Mouse (Mus musculus) forebrain, embryonic 14.5 days (tissue): ENCODE data around the gene Coq8a. TPM values are rescaled to one million over a fixed set of nuclear protein-coding genes. Genes with fewer than 3 reads are reported as not detected.

ENCODE experiments used
- ATAC-seq: fragments of 200-750 bp; cut with Nextera tagmentation; 2 replicates; pipeline ENCODE4 v1.8.0; 2017; ENCODE audit warnings: mild to moderate bottlenecking, moderate library complexity
- DNase-seq: peaks from one replicate; pipeline ENCODE4 v3.0.0-alpha.2; 2015; ENCODE audit warnings: low spot score
- H3K27ac ChIP-seq: fragments of 300-500 bp; sonication (generic); 2 replicates; pipeline ENCODE4 v1.5.1; 2014; ENCODE audit warnings: low read depth, mild to moderate bottlenecking, control low read depth, low read length, moderate library complexity
- H3K27me3 ChIP-seq: fragments of 300-500 bp; sonication (generic); replicated peaks from 2 replicates; pipeline ENCODE4 v1.6.1; 2014; ENCODE audit warnings: low read length, control low read depth, mixed read lengths; ENCODE audit not compliant: control insufficient read depth, insufficient read depth
- H3K36me3 ChIP-seq: fragments of 300-500 bp; sonication (generic); 2 replicates; pipeline ENCODE4 v1.6.1; 2014; ENCODE audit warnings: low read length, control low read depth; ENCODE audit not compliant: control insufficient read depth, insufficient read depth
- H3K4me1 ChIP-seq: fragments of 300-500 bp; sonication (generic); 2 replicates; pipeline ENCODE4 v1.6.1; 2014; ENCODE audit warnings: antibody characterized with exemption, low read length, control low read depth; ENCODE audit not compliant: control insufficient read depth, insufficient read depth
- H3K4me2 ChIP-seq: fragments of 300-500 bp; sonication (generic); 2 replicates; pipeline ENCODE4 v1.6.1; 2014; ENCODE audit warnings: mild to moderate bottlenecking, control low read depth, low read length
- H3K4me3 ChIP-seq: fragments of 300-500 bp; sonication (generic); 2 replicates; pipeline ENCODE4 v1.5.1; 2014; ENCODE audit warnings: low read depth, low read length, control low read depth
- H3K9ac ChIP-seq: fragments of 300-500 bp; sonication (generic); 2 replicates; pipeline ENCODE4 v1.6.1; 2014; ENCODE audit warnings: mild to moderate bottlenecking, low read length, control low read depth, moderate library complexity
- H3K9me3 ChIP-seq: fragments of 300-500 bp; sonication (generic); replicated peaks from 2 replicates; pipeline ENCODE4 v1.6.1; 2016; ENCODE audit warnings: low read length, control low read depth, mixed read lengths; ENCODE audit not compliant: control insufficient read depth
- WGBS: fragments of 180-500 bp; shearing (Covaris S2); extraction: QIAGEN DNeasy Blood & Tissue Kit; methylation state at CpG from one replicate; pipeline ENCODE4 v1.1.7; 2014; 5-methylcytosine and 5-hydroxymethylcytosine counted together
- polyA plus RNA-seq: library from polyadenylated mRNA; unstranded; fragments of >200 nt; fragmentation: Nextera tagmentation; extraction: Ambion mirVana; gene quantifications from 2 replicates; pipeline ENCODE4 v1.2.1, GENCODE M21; 2014

The Coq8a gene
- polyA plus RNA-seq, 1 experiment from 2014 or later: 2.0 TPM

DNA sequence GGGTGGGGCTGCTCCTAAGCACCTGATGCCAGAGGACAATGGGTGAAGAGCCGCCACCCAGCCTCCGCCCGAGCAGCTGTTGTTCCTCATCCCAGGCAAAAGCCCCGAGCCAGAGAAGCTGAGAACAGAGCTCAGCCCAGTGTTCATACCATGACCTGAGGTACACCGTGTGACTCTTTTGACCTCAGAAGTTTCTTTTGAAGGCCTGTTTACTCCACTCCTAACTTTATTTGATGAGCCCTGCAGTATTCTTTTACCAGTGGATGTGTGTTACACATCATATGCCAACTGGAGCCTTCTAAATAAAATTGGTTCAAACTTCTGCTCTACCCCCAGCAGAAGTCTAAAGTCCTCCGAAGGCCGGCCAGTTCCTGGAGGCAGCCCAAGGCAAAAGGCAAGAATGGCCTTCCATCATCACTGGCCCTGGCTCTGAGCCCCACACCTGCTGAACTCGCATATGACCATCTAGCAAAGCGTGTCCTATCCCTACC, 11.4 kb upstream of the Coq8a start:
- Histone ChIP-seq H3K27me3 (no peaks in the 10 kb centered on the region), H3K4me2 (no peak overlapping the region), H3K4me1 (no peaks in the 10 kb centered on the region), H3K9me3 (no peaks in the 10 kb centered on the region), H3K27ac (no peak overlapping the region), H3K9ac (no peak overlapping the region), H3K36me3 (no peaks in the 10 kb centered on the region), H3K4me3 (no peak overlapping the region)
- ATAC-seq (no peak), DNase-seq (no peak)
- 85% methylated on average over 9 of the region's 9 CpGs for WGBS

DNA sequence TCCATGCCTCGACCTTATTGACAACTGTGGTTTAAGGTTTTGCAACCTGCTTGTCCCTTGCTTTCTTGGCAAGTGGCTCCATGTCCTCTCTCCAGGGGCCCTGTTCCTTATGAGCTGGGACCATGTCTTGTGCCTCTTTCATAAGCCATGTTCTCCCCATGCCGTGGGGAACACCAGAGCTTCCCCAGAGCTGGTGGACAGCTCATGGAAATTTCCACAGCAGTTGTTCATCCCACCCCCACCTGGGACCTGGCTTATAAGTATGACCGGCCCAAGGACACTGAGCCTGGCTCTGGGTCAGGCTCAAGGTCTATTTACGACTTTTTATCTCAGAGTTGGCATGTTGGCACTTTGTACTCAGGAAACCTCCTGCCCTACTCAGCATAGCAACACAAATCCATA, 10.6 kb upstream of the Coq8a start:
- Histone ChIP-seq H3K9me3 (no peaks in the 10 kb centered on the region), H3K4me3 (no peak overlapping the region), H3K36me3 (no peaks in the 10 kb centered on the region), H3K9ac (no peak overlapping the region), H3K4me1 (no peaks in the 10 kb centered on the region), H3K4me2 (no peak overlapping the region), H3K27ac (no peak overlapping the region), H3K27me3 (no peaks in the 10 kb centered on the region)
- no peak for DNase-seq
- ATAC-seq: no peak
- whole genome bisulfite sequencing: 79% methylated on average over 4 of the region's 4 CpGs

DNA sequence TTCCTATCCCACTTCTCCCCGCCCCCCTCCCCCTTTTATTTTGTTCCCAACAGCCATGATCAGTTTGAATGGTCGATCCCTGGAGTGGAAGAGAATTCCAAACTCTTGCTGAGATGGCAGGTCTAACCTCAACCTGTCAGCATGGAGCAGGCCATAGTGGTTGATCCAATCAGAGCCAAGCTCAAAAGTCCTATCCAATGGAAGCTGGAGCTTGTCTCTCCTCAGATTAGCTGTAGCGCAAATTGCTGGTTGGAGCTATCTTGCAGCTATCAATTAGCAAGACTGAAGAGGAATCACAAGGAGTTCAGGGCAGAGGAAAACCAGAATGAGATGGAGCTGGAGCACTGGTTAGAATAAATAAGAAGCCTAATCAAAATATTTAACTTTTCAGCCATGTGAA, 9.0 kb upstream of the Coq8a start:
- Histone ChIP-seq H3K36me3 (no peaks in the 10 kb centered on the region), H3K27me3 (no peaks in the 10 kb centered on the region), H3K9ac (no peak overlapping the region), H3K4me3 (no peak overlapping the region), H3K4me1 (no peaks in the 10 kb centered on the region), H3K4me2 (no peak overlapping the region), H3K9me3 (no peaks in the 10 kb centered on the region), H3K27ac (no peak overlapping the region)
- ATAC-seq (no peak), DNase-seq (no peak)
- WGBS: 78% methylated on average over 3 of the region's 3 CpGs

DNA sequence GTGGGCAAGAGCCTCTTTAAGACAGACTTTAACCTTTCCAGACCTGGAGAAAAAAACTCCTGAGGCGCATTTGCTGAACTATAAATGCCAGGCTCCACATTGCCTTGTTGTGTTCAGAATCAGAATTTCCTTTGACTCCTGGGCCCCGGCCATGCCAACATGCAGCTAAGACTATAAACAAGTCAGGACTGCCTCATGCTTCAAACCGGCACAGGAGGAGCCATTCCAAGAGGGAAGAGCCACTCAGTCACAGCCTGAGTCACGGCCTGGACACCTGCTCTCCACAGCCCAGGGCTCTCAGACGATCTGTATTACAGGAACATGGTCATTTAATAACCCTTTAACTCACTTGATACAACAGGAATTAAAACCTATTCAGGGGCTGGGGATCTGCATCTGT, 1.3 kb upstream of the Coq8a start:
- no peak overlapping the region for H3K4me3 ChIP-seq
- H3K36me3 ChIP-seq: no peaks in the 10 kb centered on the region
- ATAC-seq (no peak), DNase-seq (no peak)
- 81% methylated on average over 5 of the region's 5 CpGs for WGBS
- H3K4me2 ChIP-seq: no peak overlapping the region
- H3K27me3 ChIP-seq: no peaks in the 10 kb centered on the region
- no peak overlapping the region for H3K27ac ChIP-seq
- H3K9ac ChIP-seq: no peak overlapping the region
- no peaks in the 10 kb centered on the region for H3K9me3 ChIP-seq
- H3K4me1 ChIP-seq: peaks cover 2% of the 10 kb centered on the region; the same call in 1 of the 2 replicates

DNA sequence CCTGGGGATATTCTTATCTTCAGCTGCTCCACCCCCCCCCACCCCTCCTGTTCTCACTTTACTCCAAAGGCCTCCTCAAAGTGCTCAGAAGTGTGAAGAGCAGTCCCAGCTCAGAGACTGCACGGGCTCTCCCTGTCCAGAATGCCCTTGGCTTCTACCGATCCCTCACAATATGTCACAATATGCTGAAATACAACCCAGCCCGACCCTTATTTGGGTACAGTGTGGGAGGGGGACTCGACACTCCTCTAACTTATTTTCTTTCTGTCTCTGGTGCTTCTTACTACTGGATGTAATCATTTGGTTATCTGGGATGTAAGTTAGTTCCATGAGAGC, 281 bp upstream of the Coq8a start:
- no peak overlapping the region for H3K4me3 ChIP-seq
- no peak overlapping the region for H3K4me2 ChIP-seq
- WGBS: 82% methylated on average over 4 of the region's 4 CpGs
- no peak for DNase-seq
- peaks cover 6% of the 10 kb centered on the region; the same call in 1 of the 2 replicates for H3K4me1 ChIP-seq
- H3K27me3 ChIP-seq: no peaks in the 10 kb centered on the region
- ATAC-seq: no peak
- no peaks in the 10 kb centered on the region for H3K9me3 ChIP-seq
- H3K27ac ChIP-seq: no peak overlapping the region
- H3K36me3 ChIP-seq: no peaks in the 10 kb centered on the region
- no peak overlapping the region for H3K9ac ChIP-seq

DNA sequence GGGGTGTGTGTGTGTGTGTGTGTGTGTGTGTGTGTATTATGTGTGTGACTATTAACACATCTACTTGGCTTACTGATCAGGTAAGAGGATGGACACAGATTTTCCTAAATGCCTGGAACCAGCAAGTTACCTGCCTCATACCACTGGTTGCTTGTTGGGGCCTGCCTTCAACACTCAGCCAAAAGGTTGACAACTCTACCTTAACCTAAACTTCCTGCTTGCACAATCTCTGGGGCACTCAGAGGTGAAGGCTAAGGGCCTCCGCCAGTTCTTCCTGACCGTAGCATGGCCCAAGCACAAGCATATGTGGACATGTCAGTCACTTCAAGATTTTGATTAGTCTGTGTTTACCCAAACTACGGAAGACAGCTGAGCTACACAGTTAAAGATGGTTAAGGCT, 1.4 kb downstream of the Coq8a start:
- H3K27ac ChIP-seq: no peak overlapping the region
- H3K9ac ChIP-seq: no peak overlapping the region
- H3K4me3 ChIP-seq: no peak overlapping the region
- WGBS: 91% methylated on average over 3 of the region's 3 CpGs
- H3K36me3 ChIP-seq: no peaks in the 10 kb centered on the region
- ATAC-seq (no peak), DNase-seq (no peak)
- no peak overlapping the region for H3K4me2 ChIP-seq
- peaks cover 6% of the 10 kb centered on the region; the same call in 1 of the 2 replicates for H3K4me1 ChIP-seq
- H3K27me3 ChIP-seq: 0 out of 2 replicates have a peak, but pooled peaks cover 6% of the 10 kb centered on the region
- H3K9me3 ChIP-seq: no peaks in the 10 kb centered on the region

DNA sequence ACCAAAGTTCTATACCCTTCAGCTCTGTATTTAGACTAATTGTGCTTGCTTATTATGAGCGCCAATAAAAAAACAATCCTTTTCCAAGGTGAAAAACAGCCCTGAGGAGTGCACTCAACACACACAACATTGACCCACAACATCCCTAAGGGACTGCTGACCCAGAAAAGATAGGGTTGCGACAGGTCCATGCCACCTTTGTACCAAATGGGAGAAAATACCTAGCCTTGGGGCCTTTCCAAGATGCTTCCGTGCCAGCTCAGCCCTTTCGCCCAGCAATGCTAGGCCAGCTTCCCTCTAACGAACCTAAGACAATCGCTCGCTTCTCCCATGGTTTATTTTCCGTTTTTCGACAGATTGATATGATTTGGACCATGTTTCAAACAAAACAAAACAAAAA, 2.9 kb downstream of the Coq8a start:
- Histone ChIP-seq H3K4me3 (peak overlapping the region; percentile 56), H3K4me1 (peaks cover 6% of the 10 kb centered on the region; the same call in 1 of the 2 replicates), H3K9ac (no peak overlapping the region; the same call in 1 of the 2 replicates), H3K27me3 (0 out of 2 replicates have a peak, but pooled peaks cover 6% of the 10 kb centered on the region), H3K27ac (no peak overlapping the region), H3K4me2 (peak overlapping the region; percentile 92), H3K9me3 (no peaks in the 10 kb centered on the region), H3K36me3 (no peaks in the 10 kb centered on the region)
- no peak for ATAC-seq
- 82% methylated on average over 9 of the region's 9 CpGs for WGBS
- no peak for DNase-seq

DNA sequence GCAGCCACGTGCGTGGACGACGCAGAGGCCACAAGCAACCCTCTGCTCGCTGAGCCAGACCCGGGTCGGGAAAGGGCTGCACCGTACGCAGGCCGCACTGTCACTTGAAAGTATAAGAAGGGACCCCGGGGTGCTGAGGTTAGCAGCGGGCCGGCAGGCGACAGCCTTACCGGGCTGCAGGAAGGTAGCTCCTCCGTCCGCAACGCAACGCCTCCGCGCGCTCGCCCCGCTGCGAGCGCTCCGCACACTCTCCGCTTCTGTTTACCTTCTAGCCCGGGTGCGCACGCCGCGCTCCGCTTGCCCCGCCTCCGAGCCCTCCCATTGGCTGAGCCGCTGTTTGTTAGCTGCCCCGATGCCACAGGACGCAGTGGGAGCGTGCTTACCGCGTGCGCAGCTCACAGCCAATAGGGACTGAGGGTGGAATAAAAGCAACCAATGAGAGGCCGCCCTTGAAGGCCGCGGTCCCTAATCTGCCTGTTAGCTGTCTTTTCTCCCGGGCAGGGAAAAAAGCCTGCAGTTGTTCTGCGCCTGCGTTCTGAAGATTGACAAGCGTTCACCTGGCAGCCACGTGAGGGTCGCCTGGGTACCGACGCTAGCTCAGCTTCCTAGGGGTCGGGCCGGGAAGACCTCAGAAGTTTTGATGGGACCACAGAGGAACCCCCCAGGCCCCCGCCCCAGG, 3.6 kb downstream of the Coq8a start:
- ATAC-seq: peak; percentile 100
- Histone ChIP-seq H3K4me2 (peak overlapping the region; percentile 92), H3K27ac (no peak overlapping the region), H3K9ac (peak overlapping the region; percentile 59), H3K9me3 (no peaks in the 10 kb centered on the region), H3K27me3 (0 out of 2 replicates have a peak, but pooled peaks cover 6% of the 10 kb centered on the region), H3K4me1 (peaks cover 6% of the 10 kb centered on the region; the same call in 1 of the 2 replicates), H3K36me3 (no peaks in the 10 kb centered on the region), H3K4me3 (peak overlapping the region; percentile 56)
- WGBS: under 1% methylated on average over 57 of the region's 57 CpGs
- peak; percentile 99 for DNase-seq

DNA sequence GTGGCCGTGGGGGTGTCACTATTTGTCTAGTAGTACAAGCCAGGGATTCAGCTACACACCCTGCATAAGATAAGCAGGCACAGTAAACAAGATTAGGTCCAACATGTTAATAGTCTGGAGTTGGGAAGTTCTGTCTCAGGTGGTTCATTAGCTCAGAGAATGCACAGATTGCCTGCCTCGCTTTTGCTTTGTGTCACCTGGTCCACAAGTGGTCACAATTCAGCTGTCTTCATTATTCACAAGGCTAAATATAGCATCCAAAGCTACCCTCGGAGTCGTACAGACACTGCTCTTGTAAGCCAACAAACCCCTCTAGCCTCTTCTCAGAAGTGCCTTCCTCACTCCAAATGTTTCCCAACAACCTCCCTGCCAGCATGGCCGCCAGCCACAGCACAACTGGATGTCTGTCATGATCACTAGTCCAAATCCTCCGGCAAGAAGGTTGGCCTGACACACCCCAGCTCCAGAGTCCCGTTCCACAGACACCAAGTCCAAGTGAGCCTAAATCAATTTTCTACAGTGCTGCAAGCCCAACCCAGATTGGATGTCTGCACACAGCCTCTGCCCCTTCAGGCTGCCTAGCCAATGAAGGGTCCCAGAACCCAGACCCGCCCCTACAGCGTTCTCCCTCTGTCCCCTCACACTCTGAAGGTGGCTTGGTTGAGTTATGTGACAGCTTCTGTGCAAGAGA, 4.5 kb downstream of the Coq8a start:
- peak; percentile 5; the same call in 1 of the 2 replicates for ATAC-seq
- H3K9me3 ChIP-seq: no peaks in the 10 kb centered on the region
- WGBS: 34% methylated on average over 9 of the region's 9 CpGs
- H3K4me2 ChIP-seq: peak overlapping the region; percentile 92
- 0 out of 2 replicates have a peak, but pooled peaks cover 6% of the 10 kb centered on the region for H3K27me3 ChIP-seq
- H3K4me1 ChIP-seq: peaks cover 6% of the 10 kb centered on the region; the same call in 1 of the 2 replicates
- DNase-seq: no peak
- no peak overlapping the region for H3K27ac ChIP-seq
- peak overlapping the region; percentile 59 for H3K9ac ChIP-seq
- peak overlapping the region; percentile 56 for H3K4me3 ChIP-seq
- H3K36me3 ChIP-seq: no peaks in the 10 kb centered on the region
